Mouse (Mus musculus) cerebellum, adult 2 months (tissue): ENCODE results near the gene Ccdc148.

Experiments
- CTCF ChIP-seq: fragments of 200-500 bp; IDR thresholded peaks from 2 replicates; pipeline ENCODE4 v1.5.1; 2011; ENCODE audit warnings: low read depth, mild to moderate bottlenecking, control low read depth, low read length, moderate library complexity, borderline replicate concordance; ENCODE audit not compliant: insufficient read depth
- POLR2A ChIP-seq: fragments of 200-500 bp; IDR thresholded peaks from 2 replicates; pipeline ENCODE4 v1.6.1; 2011; ENCODE audit warnings: low read length, control low read depth, borderline replicate concordance; ENCODE audit not compliant: insufficient read depth

GRCm38 (mm10) chr2:59171533-59171932 is 11.1 kb upstream of the Ccdc148 start:
- no peak for TF ChIP-seq CTCF
- TF ChIP-seq POLR2A, result no peak
